Mouse (Mus musculus) lung, postnatal 0 days (tissue): Measurements from ENCODE around the gene Nme7.

Experiments
- CTCF ChIP-seq: IDR thresholded peaks from 2 replicates; pipeline ENCODE4 v1.5.1; 2016; ENCODE audit warnings: antibody characterized with exemption, mild to moderate bottlenecking
- EP300 ChIP-seq: IDR thresholded peaks from 2 replicates; pipeline ENCODE4 v1.6.1; 2016; ENCODE audit warnings: antibody characterized with exemption, mild to moderate bottlenecking, control low read depth

DNA sequence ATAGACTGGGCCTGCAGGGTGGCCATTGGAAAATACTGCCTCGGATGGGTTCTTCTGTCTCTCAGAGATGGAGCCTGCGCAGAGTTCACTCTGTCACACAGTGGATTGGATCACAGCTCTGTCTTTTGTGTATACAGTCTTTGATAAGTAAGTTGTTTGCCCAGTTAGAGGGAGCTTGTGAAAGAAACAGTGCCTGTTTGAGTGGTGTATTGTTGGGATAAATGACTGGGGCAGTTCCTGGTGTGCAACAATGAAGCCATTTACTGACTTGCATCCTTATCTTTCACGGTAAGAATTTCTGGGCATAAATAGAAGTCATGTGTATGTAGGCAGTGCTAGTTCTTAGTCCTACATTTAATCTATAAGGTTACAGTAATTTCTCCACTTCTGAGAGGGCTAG is 49.5 kb downstream of the Nme7 start:
- TF ChIP-seq CTCF (no peak), EP300 (no peak)
